Mouse (Mus musculus) adrenal gland, postnatal 10 days (tissue): Measurements from ENCODE around the gene Tbx1. TPM values are rescaled to one million over a fixed set of nuclear protein-coding genes. Genes with fewer than 3 reads are reported as not detected.

Experiments used
- DNase-seq: peaks from one replicate; pipeline ENCODE4 v3.0.0; 2021; ENCODE audit warnings: mixed read lengths
- long read RNA-seq, 2 experiments: library from polyadenylated mRNA; stranded (forward); transcript quantifications; one replicate each; pipeline ENCODE4 v2.0.0; 2021
- total RNA-seq, 2 experiments: library from RNA; stranded (reverse); gene quantifications; 2 replicates each; pipeline ENCODE4 v1.2.3; 2021

The Tbx1 gene
- 1 to 10 TPM; 1.2 to 9.1 TPM for total RNA-seq
- long read RNA-seq, experiment 1, partial matches to known transcripts, result 0 of 2 reads
- long read RNA-seq, experiment 1, other reads (novel, unspliced or antisense), result 0 of 2 reads
- long read RNA-seq, experiment 2, partial matches to known transcripts, result 1 of 2 reads
- long read RNA-seq, experiment 2, other reads (novel, unspliced or antisense), result 0 of 2 reads

GRCm38 (mm10) chr16:18589804-18590790 is at the start of gene Tbx1:
TSS of gene Tbx1 (minus strand) at chr16:18590671.
- no peak for DNase-seq

- DNase-seq, result no peak
Measured at GRCm38 (mm10) chr16:18639382-18639929, 49.0 kb upstream of the Tbx1 start.

GRCm38 (mm10) chr16:18638396-18638795 is 47.9 kb upstream of the Tbx1 start:
- DNase-seq, result no peak

GRCm38 (mm10) chr16:18636804-18637203 is 46.3 kb upstream of the Tbx1 start:
- no peak for DNase-seq

- no peak for DNase-seq
Measured at GRCm38 (mm10) chr16:18636401-18636800, 45.9 kb upstream of the Tbx1 start.

GRCm38 (mm10) chr16:18633333-18633732 is 42.9 kb upstream of the Tbx1 start:
- DNase-seq, result no peak

GRCm38 (mm10) chr16:18632816-18633215 is 42.3 kb upstream of the Tbx1 start:
- DNase-seq, result no peak

GRCm38 (mm10) chr16:18632059-18632458 is 41.6 kb upstream of the Tbx1 start:
- no peak for DNase-seq

- no peak for DNase-seq
Measured at GRCm38 (mm10) chr16:18631141-18631540, 40.7 kb upstream of the Tbx1 start.

GRCm38 (mm10) chr16:18630291-18630690 is 39.8 kb upstream of the Tbx1 start:
- DNase-seq, result no peak

- DNase-seq, result peak; percentile 81
Measured at GRCm38 (mm10) chr16:18629390-18630231, 39.1 kb upstream of the Tbx1 start, which contains the start of gene Sept5. TSS of gene Sept5 (minus strand) at chr16:18629954.

- DNase-seq, result no peak
Measured at GRCm38 (mm10) chr16:18628948-18629340, 38.5 kb upstream of the Tbx1 start.

GRCm38 (mm10) chr16:18628206-18628947 is 37.9 kb upstream of the Tbx1 start:
- DNase-seq, result no peak

GRCm38 (mm10) chr16:18627163-18627562 is 36.7 kb upstream of the Tbx1 start:
- DNase-seq, result no peak

- peak; percentile 91 for DNase-seq
Measured at GRCm38 (mm10) chr16:18626376-18626878, 36.0 kb upstream of the Tbx1 start, which contains the start of gene Gm49601. TSS of gene Gm49601 (minus strand) at chr16:18626427.

- DNase-seq, result no peak
Measured at GRCm38 (mm10) chr16:18625791-18626311, 35.4 kb upstream of the Tbx1 start.

GRCm38 (mm10) chr16:18625097-18625496 is 34.6 kb upstream of the Tbx1 start:
- DNase-seq, result no peak

GRCm38 (mm10) chr16:18624641-18625040 is 34.2 kb upstream of the Tbx1 start:
- no peak for DNase-seq

GRCm38 (mm10) chr16:18623751-18624540 is 33.5 kb upstream of the Tbx1 start:
- DNase-seq, result no peak
